Mouse (Mus musculus) forebrain, embryonic 12.5 days (tissue): ENCODE results near the gene Gdf7. TPM values are rescaled to one million over a fixed set of nuclear protein-coding genes. Genes with fewer than 3 reads are reported as not detected.

ENCODE experiments used
- ATAC-seq: fragments of 200-750 bp; cut with Nextera tagmentation; 2 replicates; pipeline ENCODE4 v1.8.0; 2017; ENCODE audit warnings: moderate TSS enrichment; ENCODE audit not compliant: low FRiP score
- H3K27ac ChIP-seq: fragments of 300-500 bp; sonication (generic); 2 replicates; pipeline ENCODE4 v1.5.1; 2016; ENCODE audit warnings: mild to moderate bottlenecking
- H3K27me3 ChIP-seq: fragments of 300-500 bp; sonication (generic); 2 replicates; pipeline ENCODE4 v1.6.1; 2016; ENCODE audit warnings: mild to moderate bottlenecking
- H3K36me3 ChIP-seq: fragments of 300-500 bp; sonication (generic); replicated peaks from 2 replicates; pipeline ENCODE4 v1.6.1; 2016; ENCODE audit warnings: mild to moderate bottlenecking
- H3K4me1 ChIP-seq: fragments of 300-500 bp; sonication (generic); 2 replicates; pipeline ENCODE4 v1.6.1; 2016
- H3K4me2 ChIP-seq: fragments of 300-500 bp; sonication (generic); 2 replicates; pipeline ENCODE4 v1.6.1; 2016; ENCODE audit warnings: mild to moderate bottlenecking, moderate library complexity
- H3K4me3 ChIP-seq: fragments of 300-500 bp; sonication (generic); replicated peaks from 2 replicates; pipeline ENCODE4 v1.5.1; 2016; ENCODE audit warnings: mild to moderate bottlenecking
- H3K9ac ChIP-seq: fragments of 300-500 bp; sonication (generic); 2 replicates; pipeline ENCODE4 v1.6.1; 2016; ENCODE audit warnings: mild to moderate bottlenecking
- H3K9me3 ChIP-seq: fragments of 300-500 bp; sonication (generic); 2 replicates; pipeline ENCODE4 v1.6.1; 2016
- WGBS: fragments of 180-500 bp; shearing (Covaris S2); methylation state at CpG from one replicate; pipeline ENCODE4 v1.1.7; 2016; 5-methylcytosine and 5-hydroxymethylcytosine counted together
- polyA plus RNA-seq: library from polyadenylated mRNA; unstranded; fragments of >200 nt; fragmentation: Nextera tagmentation; extraction: Ambion mirVana; gene quantifications from 2 replicates; pipeline ENCODE4 v1.2.1, GENCODE M21; 2016

Gene Gdf7
- polyA plus RNA-seq, 1 experiment from 2014 or later, result 0.34 TPM

DNA sequence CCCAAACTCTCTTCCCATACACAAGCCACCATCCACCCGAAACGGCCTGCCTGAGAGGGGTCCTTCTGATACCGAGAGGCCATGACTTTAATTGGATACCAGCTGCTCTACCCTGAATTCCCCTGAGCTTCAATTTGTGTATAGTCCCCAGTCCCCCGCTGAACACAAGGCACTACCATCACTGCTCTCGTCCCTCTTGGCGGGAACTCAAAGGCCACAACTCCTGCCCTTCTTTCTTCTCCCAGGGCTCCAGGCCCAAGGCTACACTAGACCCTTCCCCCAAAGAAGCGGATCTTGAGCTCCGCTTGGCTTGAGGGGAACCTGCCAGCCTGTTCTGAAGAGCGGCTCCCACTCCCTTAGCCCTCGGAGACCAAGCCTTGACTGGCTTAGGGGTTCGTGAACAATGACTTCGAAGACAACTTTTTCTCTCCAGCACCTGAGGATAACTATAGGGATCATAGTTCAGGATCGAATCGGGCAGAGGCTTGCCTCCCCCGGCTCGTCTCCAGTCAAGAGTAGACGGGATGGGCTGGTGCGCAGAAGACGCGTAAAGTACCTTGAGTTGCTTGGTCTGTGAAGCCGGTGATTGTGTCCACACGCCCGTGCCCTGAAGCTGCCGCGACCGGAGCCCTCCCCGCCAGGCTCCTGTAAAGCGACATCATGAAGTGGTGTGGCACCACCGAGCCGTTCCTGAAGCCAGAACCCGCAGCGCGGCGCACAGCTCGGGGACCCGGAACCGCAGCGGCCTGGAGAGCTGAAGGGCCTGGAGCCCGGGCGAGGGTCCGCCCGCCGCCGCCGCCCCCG is 541 bp downstream of the Gdf7 start:
- H3K27ac ChIP-seq, result no peak overlapping the region
- no peaks in the 10 kb centered on the region for H3K36me3 ChIP-seq
- peaks cover 28% of the 10 kb centered on the region for H3K4me1 ChIP-seq
- peak overlapping the region; percentile 69 for H3K4me2 ChIP-seq
- WGBS, result 2% methylated on average over 41 of the region's 46 CpGs
- peak overlapping the region; percentile 47 for H3K4me3 ChIP-seq
- peak; percentile 24 for ATAC-seq
- H3K9ac ChIP-seq, result no peak overlapping the region
- H3K9me3 ChIP-seq, result no peaks in the 10 kb centered on the region
- peaks cover 95% of the 10 kb centered on the region for H3K27me3 ChIP-seq

DNA sequence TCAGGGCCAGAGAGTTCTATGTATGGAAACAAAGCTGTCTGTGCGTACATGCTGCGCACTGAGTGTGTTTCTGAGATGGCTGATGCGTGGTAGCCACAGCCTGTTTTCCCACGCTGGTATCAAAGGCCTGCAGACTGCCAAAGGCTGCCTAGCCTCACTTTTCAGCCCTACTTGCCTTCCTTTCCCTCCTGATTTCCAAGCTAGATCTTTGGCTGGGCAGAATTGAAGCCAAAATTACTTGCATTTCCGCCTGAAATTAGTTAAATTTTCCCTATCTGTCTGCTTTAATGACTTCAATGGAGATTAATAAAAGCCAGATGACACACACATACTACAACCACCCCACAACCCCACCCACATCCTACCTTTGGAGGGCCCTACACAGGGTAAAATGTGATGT is 1.2 kb downstream of the Gdf7 start:
- ATAC-seq, result no peak
- Histone ChIP-seq H3K9me3 (no peaks in the 10 kb centered on the region), H3K9ac (no peak overlapping the region), H3K4me3 (no peak overlapping the region), H3K27ac (no peak overlapping the region), H3K27me3 (peaks cover 94% of the 10 kb centered on the region), H3K4me2 (no peak overlapping the region), H3K4me1 (peaks cover 28% of the 10 kb centered on the region), H3K36me3 (no peaks in the 10 kb centered on the region)
- WGBS, result 22% methylated on average over 5 of the region's 5 CpGs

DNA sequence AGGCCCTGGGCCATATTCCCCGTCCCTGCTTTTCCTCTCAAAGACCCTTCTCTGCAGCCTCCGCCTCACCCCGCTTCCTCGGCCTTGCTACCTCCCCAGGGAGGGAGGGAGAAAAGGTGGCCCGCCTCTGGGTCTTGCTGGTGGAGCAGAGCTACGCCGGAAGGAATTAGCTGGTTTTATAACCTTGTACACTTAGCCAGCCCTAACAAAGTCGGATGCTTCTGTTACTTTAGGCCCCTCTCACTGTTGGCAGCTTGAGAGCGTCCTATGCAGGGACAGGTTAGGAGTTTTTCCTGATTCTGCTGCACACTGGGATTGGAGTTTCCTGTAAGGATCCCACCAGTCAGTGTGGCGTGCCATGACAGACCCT is 1.7 kb downstream of the Gdf7 start:
- H3K4me1 ChIP-seq, result peaks cover 28% of the 10 kb centered on the region
- no peak overlapping the region for H3K9ac ChIP-seq
- no peaks in the 10 kb centered on the region for H3K9me3 ChIP-seq
- H3K27me3 ChIP-seq, result peaks cover 94% of the 10 kb centered on the region
- no peak overlapping the region for H3K27ac ChIP-seq
- H3K4me2 ChIP-seq, result no peak overlapping the region
- no peak overlapping the region for H3K4me3 ChIP-seq
- no peak for ATAC-seq
- 8% methylated on average over 10 of the region's 10 CpGs for WGBS
- H3K36me3 ChIP-seq, result no peaks in the 10 kb centered on the region

DNA sequence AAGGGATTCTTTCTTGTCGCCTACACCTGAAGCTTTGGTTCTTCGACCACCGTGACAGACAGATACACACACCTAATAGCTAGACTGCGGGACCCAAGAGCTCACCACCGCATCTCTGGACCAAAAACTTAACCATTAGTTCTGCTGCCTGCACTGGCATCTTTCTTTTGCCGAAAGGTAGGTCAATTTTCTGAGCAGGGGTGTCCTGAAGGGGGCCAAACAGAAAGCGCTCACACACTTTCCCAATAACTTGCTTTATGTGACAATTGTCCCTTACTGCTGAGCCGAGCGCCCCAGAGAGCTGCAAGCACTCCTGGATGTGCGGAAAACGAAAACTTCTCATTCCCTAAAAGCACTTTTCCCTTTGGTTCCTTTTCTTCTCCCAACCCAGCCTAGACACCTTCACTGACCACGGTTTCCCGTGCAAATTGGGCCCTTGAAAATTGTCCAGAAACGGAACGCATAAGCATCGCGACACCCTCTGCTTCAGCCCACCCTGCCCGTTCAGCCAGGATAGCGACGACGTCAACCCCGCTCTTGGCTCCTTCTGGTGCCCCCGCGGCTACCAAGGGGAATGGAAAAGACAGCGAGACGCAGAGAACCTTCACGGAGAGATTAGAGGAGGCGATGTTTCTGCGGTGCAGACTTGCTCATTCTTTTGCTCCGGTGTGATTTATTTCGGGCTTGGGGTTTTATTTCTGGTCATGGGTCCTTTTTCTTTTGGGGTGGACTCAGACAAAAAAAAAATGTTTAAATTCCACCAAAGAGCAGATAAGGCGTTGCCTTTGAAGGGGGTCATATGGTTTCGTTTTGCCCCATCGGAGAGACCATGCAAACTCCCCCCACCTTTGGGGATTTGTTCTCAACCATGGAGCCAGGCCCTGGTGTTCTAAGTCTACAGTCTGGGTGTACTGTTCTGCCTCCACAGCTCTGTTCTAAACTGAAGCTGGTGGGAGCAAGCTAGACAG is 2.3 kb downstream of the Gdf7 start:
- 0 out of 2 replicates have a peak overlapping the region, but pooled peaks have one; percentile 5 for H3K4me3 ChIP-seq
- no peak for ATAC-seq

DNA sequence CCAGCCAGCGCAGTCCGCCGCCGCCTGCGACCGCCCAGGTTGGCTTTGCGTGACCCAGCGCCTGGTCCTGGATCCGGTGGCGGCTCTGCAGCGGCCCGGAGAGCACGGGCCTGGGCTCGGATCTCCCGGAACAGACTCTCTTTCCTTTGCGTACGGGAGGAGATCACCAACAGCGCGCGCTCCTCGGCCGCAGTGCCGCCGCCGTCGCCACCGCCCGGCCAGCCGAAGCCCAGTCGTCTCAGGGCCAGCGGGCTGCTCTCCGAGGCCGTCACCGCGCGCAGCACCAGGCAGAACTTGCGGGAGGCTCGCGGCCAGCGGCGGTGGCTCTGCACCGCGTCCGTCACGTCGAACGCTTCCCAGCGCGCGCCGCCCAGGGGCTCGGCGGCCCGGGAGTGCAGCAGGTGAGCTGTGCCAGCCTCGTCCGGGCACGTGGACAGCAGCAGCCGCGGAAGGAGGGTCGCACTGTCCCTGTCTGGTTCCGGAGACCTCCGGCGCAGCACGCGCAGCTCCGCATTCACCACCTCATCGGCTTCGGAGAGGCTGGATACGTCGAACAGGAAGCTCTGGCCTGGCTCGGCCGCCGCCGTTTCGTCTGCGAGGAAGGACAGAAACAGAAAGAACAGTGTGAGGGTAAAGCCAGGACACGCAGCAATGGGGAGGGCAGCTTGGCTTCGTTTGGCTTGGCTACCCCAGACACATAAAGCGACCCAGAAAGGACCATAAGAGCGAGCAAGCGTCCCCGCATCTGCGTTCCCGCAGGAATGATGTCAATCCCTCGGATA is 3.2 kb downstream of the Gdf7 start:
- H3K4me2 ChIP-seq, result peak overlapping the region; percentile 57
- no peaks in the 10 kb centered on the region for H3K9me3 ChIP-seq
- H3K4me3 ChIP-seq, result peak overlapping the region; percentile 39
- H3K27ac ChIP-seq, result no peak overlapping the region
- H3K27me3 ChIP-seq, result peaks cover 95% of the 10 kb centered on the region
- no peak overlapping the region for H3K9ac ChIP-seq
- H3K36me3 ChIP-seq, result no peaks in the 10 kb centered on the region
- under 1% methylated on average over 72 of the region's 85 CpGs for WGBS
- peaks cover 28% of the 10 kb centered on the region for H3K4me1 ChIP-seq
- ATAC-seq, result 0 out of 2 replicates have a peak, but pooled peaks have one; percentile 9

More for the DNA sequence above, 2.3 kb downstream of the Gdf7 start:
- Histone ChIP-seq H3K9ac (no peak overlapping the region), H3K36me3 (no peaks in the 10 kb centered on the region), H3K4me1 (peaks cover 28% of the 10 kb centered on the region), H3K4me2 (peak overlapping the region; percentile 22; the same call in 1 of the 2 replicates), H3K27me3 (peaks cover 95% of the 10 kb centered on the region), H3K27ac (no peak overlapping the region), H3K9me3 (no peaks in the 10 kb centered on the region)
- 3% methylated on average over 34 of the region's 34 CpGs for WGBS

DNA sequence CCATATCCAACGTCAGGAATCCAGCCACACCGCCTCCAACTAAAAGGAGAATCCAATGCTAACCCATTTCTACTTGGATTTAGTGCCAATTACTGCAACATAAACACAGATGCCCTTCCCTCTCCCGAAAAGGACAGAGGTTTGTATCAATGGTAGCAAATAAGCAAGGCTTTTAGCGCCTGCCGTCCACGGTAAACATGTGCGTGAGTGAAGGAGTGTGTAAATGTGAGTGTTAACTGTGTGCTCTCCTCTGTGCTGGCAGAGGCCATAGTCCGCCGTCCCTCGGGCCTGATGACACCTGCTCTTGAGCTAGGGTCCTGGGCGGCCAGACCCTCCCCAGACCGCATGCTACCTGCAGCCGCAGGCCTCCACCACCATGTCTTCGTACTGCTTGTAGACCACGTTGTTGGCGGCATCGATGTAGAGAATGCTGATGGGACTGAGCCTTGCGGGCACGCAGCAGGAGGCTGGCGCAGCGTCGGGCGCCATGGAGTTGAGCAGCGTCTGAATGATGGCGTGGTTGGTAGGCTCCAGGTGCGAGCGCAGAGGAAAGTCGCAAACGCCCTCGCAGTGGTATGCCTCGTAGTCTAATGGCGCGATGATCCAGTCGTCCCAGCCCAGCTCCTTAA is 4.1 kb downstream of the Gdf7 start:
- H3K9ac ChIP-seq, result no peak overlapping the region
- H3K27me3 ChIP-seq, result peaks cover 94% of the 10 kb centered on the region
- ATAC-seq, result peak; percentile 14; the same call in 1 of the 2 replicates
- 5% methylated on average over 34 of the region's 34 CpGs for WGBS
- no peaks in the 10 kb centered on the region for H3K9me3 ChIP-seq
- H3K4me3 ChIP-seq, result peak overlapping the region; percentile 39
- H3K4me2 ChIP-seq, result peak overlapping the region; percentile 57
- no peaks in the 10 kb centered on the region for H3K36me3 ChIP-seq
- H3K27ac ChIP-seq, result no peak overlapping the region
- peaks cover 27% of the 10 kb centered on the region for H3K4me1 ChIP-seq

DNA sequence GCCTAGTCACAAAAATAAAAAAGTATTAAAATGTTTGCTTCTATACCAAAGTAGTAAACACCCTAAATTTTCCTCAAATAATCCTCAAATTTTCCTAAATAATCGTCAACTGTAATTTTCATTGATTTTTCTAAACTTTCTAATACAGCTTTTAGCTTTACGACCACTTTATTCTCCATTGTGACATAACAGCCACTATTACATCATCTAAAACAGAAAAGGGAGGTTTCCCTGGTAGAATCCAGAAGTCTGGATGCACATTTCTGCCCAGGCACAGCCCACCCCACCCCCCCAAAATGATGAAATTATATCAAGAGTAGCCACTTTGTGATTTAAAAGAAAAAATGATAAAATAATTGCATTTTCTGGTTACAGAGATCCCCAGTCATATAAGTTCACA is 5.6 kb downstream of the Gdf7 start:
- peaks cover 86% of the 10 kb centered on the region for H3K27me3 ChIP-seq
- 79% methylated on average over 2 of the region's 2 CpGs for WGBS
- ATAC-seq, result no peak
- H3K9ac ChIP-seq, result no peak overlapping the region
- no peak overlapping the region for H3K4me3 ChIP-seq
- H3K27ac ChIP-seq, result no peak overlapping the region
- peaks cover 17% of the 10 kb centered on the region for H3K4me1 ChIP-seq
- H3K9me3 ChIP-seq, result no peaks in the 10 kb centered on the region
- H3K36me3 ChIP-seq, result no peaks in the 10 kb centered on the region
- no peak overlapping the region for H3K4me2 ChIP-seq

DNA sequence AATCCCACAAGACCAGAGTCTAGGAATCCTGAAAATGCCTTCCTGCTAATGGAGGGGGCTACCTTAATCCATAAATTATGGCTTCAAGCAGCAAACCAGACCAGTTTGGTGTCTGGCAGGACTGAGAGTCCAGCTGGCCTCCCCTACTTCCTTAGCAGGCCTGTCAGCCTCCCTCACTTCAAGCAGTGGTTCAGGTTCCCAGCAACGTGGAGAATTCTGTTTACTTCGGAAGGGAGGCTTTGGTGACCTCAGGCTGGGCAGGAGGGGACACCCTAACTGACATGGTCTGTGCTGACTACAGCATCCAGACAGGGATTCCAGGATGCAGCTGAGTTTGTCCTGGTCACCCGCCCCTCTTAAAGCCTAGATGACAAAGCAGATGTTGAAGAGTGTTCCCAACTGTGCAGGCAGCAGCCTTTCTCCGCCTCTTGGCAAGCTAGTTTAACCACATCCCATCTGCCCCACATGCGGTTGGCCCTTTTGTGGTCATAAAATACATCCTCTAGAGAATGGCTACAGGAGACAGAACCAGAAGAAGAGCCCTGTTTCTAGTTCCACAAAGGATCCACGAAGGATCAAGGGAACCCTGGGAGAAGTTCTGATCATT is 6.3 kb downstream of the Gdf7 start:
- no peak overlapping the region for H3K4me2 ChIP-seq
- H3K27me3 ChIP-seq, result peaks cover 78% of the 10 kb centered on the region
- H3K9me3 ChIP-seq, result no peaks in the 10 kb centered on the region
- no peak overlapping the region for H3K9ac ChIP-seq
- peaks cover 17% of the 10 kb centered on the region for H3K4me1 ChIP-seq
- no peak overlapping the region for H3K27ac ChIP-seq
- H3K4me3 ChIP-seq, result no peak overlapping the region
- ATAC-seq, result no peak
- WGBS, result 63% methylated on average over 6 of the region's 6 CpGs
- no peaks in the 10 kb centered on the region for H3K36me3 ChIP-seq

DNA sequence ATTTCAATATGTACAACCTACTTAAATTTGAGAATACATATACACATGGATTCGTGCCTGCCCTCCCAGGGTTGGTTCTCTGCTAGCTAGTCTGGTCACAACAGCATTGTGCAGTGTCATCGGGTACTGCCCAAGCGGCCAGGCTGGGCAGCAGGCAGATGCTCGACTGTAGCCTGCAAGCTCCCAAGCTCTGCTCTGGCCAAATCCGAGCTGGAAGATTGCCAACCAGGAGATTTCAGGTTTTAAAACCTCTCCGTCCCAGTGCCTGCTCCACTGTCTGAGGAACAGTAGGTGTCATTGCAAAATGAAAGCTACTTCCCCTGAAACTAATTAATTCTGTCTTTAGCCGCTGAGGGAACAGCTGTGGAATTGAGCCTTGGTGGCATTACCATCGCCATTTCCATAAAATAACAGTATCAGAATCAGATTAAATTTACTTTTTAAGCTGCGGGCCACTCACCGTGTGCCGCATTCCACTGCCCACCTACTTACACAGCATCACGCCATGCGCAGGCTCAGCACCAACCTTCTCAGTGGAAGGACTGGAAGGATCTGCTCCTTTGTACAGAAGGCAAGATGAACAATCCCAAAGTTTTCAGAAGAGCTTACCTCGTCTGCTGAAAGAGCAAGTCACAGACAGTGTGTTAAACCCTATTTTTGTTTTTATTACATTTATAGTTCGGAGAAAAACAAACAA is 10.4 kb downstream of the Gdf7 start:
- Histone ChIP-seq H3K4me2 (no peak overlapping the region), H3K27ac (no peak overlapping the region), H3K36me3 (no peaks in the 10 kb centered on the region; the same call in 1 of the 2 replicates), H3K9ac (no peak overlapping the region), H3K9me3 (no peaks in the 10 kb centered on the region), H3K4me1 (peaks cover 6% of the 10 kb centered on the region), H3K27me3 (peaks cover 42% of the 10 kb centered on the region), H3K4me3 (no peak overlapping the region)
- ATAC-seq, result peak; percentile 39
- 51% methylated on average over 15 of the region's 15 CpGs for WGBS

DNA sequence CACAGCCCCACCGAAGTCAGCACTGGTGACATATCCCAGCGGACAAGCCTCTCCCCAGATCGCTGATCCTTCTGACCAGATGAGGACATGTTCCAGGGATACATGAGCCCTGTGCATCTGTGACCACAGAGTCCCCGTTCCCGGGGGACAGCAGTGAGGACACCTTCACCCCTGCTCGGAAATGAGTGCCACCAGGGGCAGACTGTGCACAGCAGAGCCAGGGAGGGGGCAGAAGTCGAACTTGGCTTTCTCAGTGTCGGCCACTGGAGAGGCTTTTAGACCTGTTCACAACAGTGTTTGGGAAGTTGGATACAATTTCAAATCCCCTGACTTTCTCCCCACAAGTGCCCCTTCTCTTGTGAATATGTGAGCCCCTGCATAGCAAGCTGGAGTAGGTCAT is 12.3 kb downstream of the Gdf7 start:
- Histone ChIP-seq H3K27me3 (peaks cover 27% of the 10 kb centered on the region), H3K9me3 (no peaks in the 10 kb centered on the region), H3K4me2 (no peak overlapping the region), H3K36me3 (peaks cover 1% of the 10 kb centered on the region; the same call in 1 of the 2 replicates), H3K27ac (no peak overlapping the region), H3K4me3 (no peak overlapping the region), H3K9ac (no peak overlapping the region), H3K4me1 (peaks cover 6% of the 10 kb centered on the region)
- ATAC-seq, result no peak
- WGBS, result 90% methylated on average over 8 of the region's 8 CpGs

DNA sequence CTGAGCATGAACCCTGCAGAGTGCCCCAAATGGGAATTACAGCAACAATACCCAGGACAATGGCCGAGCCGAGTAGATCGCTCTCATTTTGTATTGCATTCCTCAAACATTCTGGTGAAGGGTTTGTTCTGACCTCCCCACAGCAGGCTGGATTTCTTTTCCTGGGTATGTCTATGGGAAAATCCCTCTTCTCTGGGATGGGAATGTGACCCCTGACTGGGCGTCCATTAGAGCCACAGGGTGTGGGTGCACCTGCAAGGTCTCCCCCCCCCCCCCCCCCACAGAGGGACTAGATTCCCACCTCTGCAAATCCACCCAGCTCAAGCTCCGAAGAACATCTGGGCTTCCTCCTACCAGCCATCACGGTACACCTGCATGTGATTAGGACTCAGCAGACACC is 12.7 kb downstream of the Gdf7 start:
- WGBS, result 67% methylated on average over 6 of the region's 6 CpGs
- H3K4me1 ChIP-seq, result peaks cover 6% of the 10 kb centered on the region

More for the DNA sequence above, 12.7 kb downstream of the Gdf7 start:
- H3K9me3 ChIP-seq, result no peaks in the 10 kb centered on the region
- peaks cover 23% of the 10 kb centered on the region for H3K27me3 ChIP-seq
- H3K36me3 ChIP-seq, result peaks cover 4% of the 10 kb centered on the region; the same call in 1 of the 2 replicates
- H3K27ac ChIP-seq, result no peak overlapping the region
- no peak overlapping the region for H3K4me3 ChIP-seq
- ATAC-seq, result no peak
- H3K9ac ChIP-seq, result no peak overlapping the region
- no peak overlapping the region for H3K4me2 ChIP-seq
